Mouse (Mus musculus) myocyte (in vitro differentiated cells): ENCODE measurements around the gene Lrfn3. TPM values are rescaled to one million over a fixed set of nuclear protein-coding genes. Genes with fewer than 3 reads are reported as not detected.
A peak's percentile ranks its signal among the peaks of the same experiment; 100 is the strongest.

ENCODE experiments used
- H3K27me3 ChIP-seq: one replicate; pipeline ENCODE4 v1.6.1; 2011; ENCODE audit not compliant: control insufficient read depth, insufficient read depth, insufficient read length
- H3K36me3 ChIP-seq: one replicate; pipeline ENCODE4 v1.6.1; 2011; ENCODE audit not compliant: control insufficient read depth, insufficient read depth
- H3K4me2 ChIP-seq: one replicate; pipeline ENCODE4 v1.6.1; 2011; ENCODE audit warnings: low read depth, control low read depth
- H3K4me3 ChIP-seq: one replicate; pipeline ENCODE4 v1.5.1; 2011; ENCODE audit warnings: mild to moderate bottlenecking, control low read depth, moderate library complexity
- H3K79me2 ChIP-seq: one replicate; pipeline ENCODE4 v1.6.1; 2011; ENCODE audit not compliant: control insufficient read depth, insufficient read depth
- H3ac ChIP-seq: one replicate; pipeline ENCODE4 v1.6.1; 2011; ENCODE audit not compliant: control insufficient read depth, insufficient read length
- CEBPB ChIP-seq: IDR thresholded peaks from 2 replicates; pipeline ENCODE4 v1.6.1; 2011; ENCODE audit warnings: mild to moderate bottlenecking, moderate library complexity; ENCODE audit not compliant: poor library complexity, insufficient read depth, severe bottlenecking
- E2F4 ChIP-seq: IDR thresholded peaks from one replicate; pipeline ENCODE4 v1.6.1; 2011; ENCODE audit warnings: mild to moderate bottlenecking, control low read depth, moderate library complexity; ENCODE audit not compliant: insufficient read depth
- MAX ChIP-seq: IDR thresholded peaks from one replicate; pipeline ENCODE4 v1.6.1; 2011; ENCODE audit warnings: low read depth, mild to moderate bottlenecking, control low read depth
- MYOD1 ChIP-seq, 3 experiments: IDR thresholded peaks; one replicate each; pipeline ENCODE4 v1.6.1; 2011; ENCODE audit warnings: control low read depth in 2 of 3, low read depth in 2 of 3, mild to moderate bottlenecking in 2 of 3, moderate library complexity in 1 of 3; ENCODE audit not compliant: insufficient read length in 2 of 3, control insufficient read depth in 1 of 3
- MYOG ChIP-seq, 3 experiments: IDR thresholded peaks; one replicate each; pipeline ENCODE4 v1.6.1; 2011; ENCODE audit warnings: control low read depth in 2 of 3, low read depth in 2 of 3, mild to moderate bottlenecking in 2 of 3; ENCODE audit not compliant: insufficient read length in 2 of 3, control insufficient read depth in 1 of 3, insufficient read depth in 1 of 3
- POLR2A ChIP-seq: IDR thresholded peaks from one replicate; pipeline ENCODE4 v1.6.1; 2011; ENCODE audit warnings: low read depth, mild to moderate bottlenecking, control low read depth, moderate library complexity; ENCODE audit not compliant: insufficient read length
- POLR2AphosphoS2 ChIP-seq: IDR thresholded peaks from one replicate; pipeline ENCODE4 v1.6.1; 2011; ENCODE audit warnings: low read depth, control low read depth; ENCODE audit not compliant: insufficient read length
- REST ChIP-seq: IDR thresholded peaks from one replicate; pipeline ENCODE4 v1.6.1; 2011; ENCODE audit warnings: mild to moderate bottlenecking, control low read depth, moderate library complexity; ENCODE audit not compliant: insufficient read depth, insufficient read length
- SRF ChIP-seq: IDR thresholded peaks from one replicate; pipeline ENCODE4 v1.6.1; 2011; ENCODE audit warnings: low read depth; ENCODE audit not compliant: control insufficient read depth, insufficient read length
- TCF12 ChIP-seq: IDR thresholded peaks from one replicate; pipeline ENCODE4 v1.6.1; 2011; ENCODE audit warnings: mild to moderate bottlenecking, control low read depth; ENCODE audit not compliant: poor library complexity, insufficient read depth, severe bottlenecking
- TCF3 ChIP-seq: IDR thresholded peaks from one replicate; pipeline ENCODE4 v1.6.1; 2011; ENCODE audit warnings: low read depth, control low read depth; ENCODE audit not compliant: insufficient read length
- USF1 ChIP-seq: IDR thresholded peaks from one replicate; pipeline ENCODE4 v1.6.1; 2011; ENCODE audit warnings: low read depth, mild to moderate bottlenecking, control low read depth, moderate library complexity
- polyA plus RNA-seq: library from polyadenylated mRNA; unstranded; fragments of >200 nt; fragmentation: generic; extraction: Trizol; gene quantifications from one replicate; pipeline ENCODE4 v1.2.1, GENCODE M21; 2012; ENCODE audit warnings: missing spikeins

The Lrfn3 gene
- 0.66 TPM for polyA plus RNA-seq

DNA sequence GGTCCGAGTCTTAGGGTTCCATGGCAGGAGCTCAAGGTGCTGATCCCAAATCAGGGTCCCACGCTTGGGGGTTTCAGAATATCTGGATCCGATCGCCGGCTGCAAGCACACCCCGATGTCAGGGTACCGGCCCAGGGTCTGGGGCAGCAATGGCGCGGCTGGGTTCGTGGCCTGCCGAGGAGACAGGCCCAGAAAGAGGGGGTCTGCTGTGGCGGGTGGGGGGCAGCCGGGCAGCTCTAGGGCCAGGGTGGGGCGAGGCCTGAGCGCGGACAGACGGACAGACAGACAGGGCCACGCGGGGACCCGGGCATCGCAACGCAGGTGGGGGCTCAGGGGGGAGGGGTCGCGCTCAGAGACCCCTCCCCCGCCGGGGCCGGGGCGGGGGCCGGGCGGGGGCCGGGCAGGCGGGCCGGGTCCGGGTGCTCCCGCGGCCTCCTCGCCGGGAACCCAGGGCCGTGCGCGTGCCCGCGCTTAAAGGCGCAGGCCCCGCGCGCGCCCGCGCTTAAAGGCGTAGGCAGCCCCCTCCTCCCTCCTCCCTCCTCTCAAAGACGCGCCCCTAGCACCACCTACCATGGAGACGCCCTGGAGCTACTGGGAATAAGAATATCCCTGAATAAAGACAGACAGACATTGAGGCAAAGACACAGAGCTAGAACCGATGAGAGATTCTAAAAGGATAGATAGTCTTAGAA is at the start of gene Lrfn3:
TSS of gene Lrfn3 (minus strand) at position 121 of the 692 bp plus-strand sequence.
- no peak within 1 kb of the TSS for H3K4me3 ChIP-seq
- TF ChIP-seq MAX: no peak
- no peak for TF ChIP-seq TCF3
- TF ChIP-seq SRF: no peak
- TF ChIP-seq POLR2A: no peak
- no peak for TF ChIP-seq MYOD1 (IDR thresholded peaks at IDR 0.05; ENCODE audit: control insufficient read depth in 1 of 3, insufficient read length in 2 of 3, low read depth in 2 of 3)
- no peak for TF ChIP-seq E2F4
- no peak for TF ChIP-seq MYOG (IDR thresholded peaks at IDR 0.05; ENCODE audit: control insufficient read depth in 1 of 3, insufficient read depth in 1 of 3, insufficient read length in 2 of 3, low read depth in 2 of 3)
- no peak for TF ChIP-seq USF1
- no peak for TF ChIP-seq POLR2AphosphoS2
- TF ChIP-seq REST: no peak
- no peak for TF ChIP-seq CEBPB
- no peak for TF ChIP-seq TCF12
- H3K79me2 ChIP-seq: no peaks in the 10 kb centered on the region
- no peak within 1 kb of the TSS for H3ac ChIP-seq
- no peak within 1 kb of the TSS for H3K4me2 ChIP-seq
- H3K27me3 ChIP-seq: peaks cover 66% of the 10 kb centered on the region
- H3K36me3 ChIP-seq: no peaks in the 10 kb centered on the region

- H3K4me3 ChIP-seq: no peak overlapping the region
- no peak for TF ChIP-seq MYOG (IDR thresholded peaks at IDR 0.05; ENCODE audit: control insufficient read depth in 1 of 3, insufficient read depth in 1 of 3, insufficient read length in 2 of 3, low read depth in 2 of 3)
- no peak overlapping the region for H3ac ChIP-seq
- no peaks in the 10 kb centered on the region for H3K79me2 ChIP-seq
- peaks cover 14% of the 10 kb centered on the region for H3K27me3 ChIP-seq
- no peaks in the 10 kb centered on the region for H3K36me3 ChIP-seq
- H3K4me2 ChIP-seq: no peak overlapping the region
Observed at GRCm38 (mm10) chr7:30411023-30411422, 48.5 kb upstream of the Lrfn3 start.

DNA sequence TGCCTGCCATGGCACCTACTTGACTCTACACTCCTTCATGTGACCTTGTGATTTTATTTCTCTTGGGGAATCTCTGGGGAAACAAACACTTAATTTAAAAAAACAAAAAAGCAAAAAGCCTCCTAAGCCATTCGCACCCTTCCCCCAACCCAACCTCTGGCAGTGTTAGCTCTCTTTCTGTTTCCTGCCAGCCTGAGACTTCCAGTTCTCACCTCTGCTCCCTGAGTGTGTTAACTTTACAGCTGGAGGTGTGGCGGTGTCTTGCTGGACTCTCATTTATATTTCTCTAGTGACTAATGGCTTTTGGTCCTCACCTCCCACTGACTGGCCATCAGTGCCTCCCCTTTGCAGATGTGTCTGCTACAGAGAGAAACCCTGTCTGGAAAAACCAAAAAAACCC is 47.2 kb upstream of the Lrfn3 start:
- Histone ChIP-seq H3K36me3 (no peaks in the 10 kb centered on the region), H3K4me3 (no peak overlapping the region), H3K4me2 (no peak overlapping the region), H3ac (no peak overlapping the region), H3K27me3 (peaks cover 18% of the 10 kb centered on the region), H3K79me2 (no peaks in the 10 kb centered on the region)
- TF ChIP-seq MYOG (IDR thresholded peaks at IDR 0.05; ENCODE audit: control insufficient read depth in 1 of 3, insufficient read depth in 1 of 3, insufficient read length in 2 of 3, low read depth in 2 of 3) (no peak), POLR2AphosphoS2 (no peak), MYOD1 (IDR thresholded peaks at IDR 0.05; ENCODE audit: control insufficient read depth in 1 of 3, insufficient read length in 2 of 3, low read depth in 2 of 3) (no peak), REST (no peak), MAX (no peak)

DNA sequence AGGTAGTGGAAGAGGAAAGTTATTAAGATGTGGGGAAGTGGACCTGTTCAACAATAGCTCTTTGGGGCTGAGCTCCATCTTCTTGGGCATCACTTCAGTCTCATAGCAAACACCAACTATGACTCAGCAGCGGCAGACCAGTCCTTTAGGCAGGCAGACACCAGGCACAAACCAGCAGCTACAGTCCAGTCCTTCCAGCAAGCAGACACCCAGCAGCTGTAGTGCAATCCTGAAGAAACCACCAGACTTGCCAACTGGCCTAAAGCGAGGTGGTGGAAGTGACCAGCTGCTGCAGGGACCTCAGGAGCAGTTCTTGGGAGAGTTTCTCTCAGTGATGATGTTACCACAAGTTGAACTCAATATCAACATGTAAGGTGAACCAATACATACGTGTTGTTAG is 46.1 kb upstream of the Lrfn3 start:
- no peak overlapping the region for H3K4me3 ChIP-seq

GRCm38 (mm10) chr7:30402343-30402742 is 39.8 kb upstream of the Lrfn3 start:
- H3K27me3 ChIP-seq: peaks cover 5% of the 10 kb centered on the region
- H3K4me2 ChIP-seq: no peak overlapping the region
- TF ChIP-seq TCF12 (no peak), E2F4 (no peak), MYOD1 (IDR thresholded peaks at IDR 0.05; ENCODE audit: control insufficient read depth in 1 of 3, insufficient read length in 2 of 3, low read depth in 2 of 3) (no peak), CEBPB (no peak), SRF (no peak), POLR2AphosphoS2 (no peak), REST (no peak), MYOG (IDR thresholded peaks at IDR 0.05; ENCODE audit: control insufficient read depth in 1 of 3, insufficient read depth in 1 of 3, insufficient read length in 2 of 3, low read depth in 2 of 3) (no peak), MAX (no peak), USF1 (no peak), POLR2A (no peak), TCF3 (no peak)
- H3ac ChIP-seq: no peak overlapping the region
- no peaks in the 10 kb centered on the region for H3K79me2 ChIP-seq
- no peaks in the 10 kb centered on the region for H3K36me3 ChIP-seq
- H3K4me3 ChIP-seq: no peak overlapping the region

More for the DNA sequence above, 46.1 kb upstream of the Lrfn3 start:
- Histone ChIP-seq H3K4me2 (no peak overlapping the region), H3ac (no peak overlapping the region), H3K79me2 (no peaks in the 10 kb centered on the region), H3K36me3 (no peaks in the 10 kb centered on the region), H3K27me3 (peaks cover 17% of the 10 kb centered on the region)
- TF ChIP-seq TCF12 (no peak), MYOG (IDR thresholded peaks at IDR 0.05; ENCODE audit: control insufficient read depth in 1 of 3, insufficient read depth in 1 of 3, insufficient read length in 2 of 3, low read depth in 2 of 3) (peak in 1 of 3 experiments; percentile 67)
